Mouse (Mus musculus) forebrain, embryonic 16.5 days (tissue): ENCODE measurements at regions not wholly inside any gene's neighbourhood (a gene's known extent, or its start where the extent isn't known, plus 50 kb on each side); places are given as distances from the start of the nearest gene placed in this dataset.

Experiments used
- ATAC-seq: fragments of 200-750 bp; cut with Nextera tagmentation; 2 replicates; pipeline ENCODE4 v1.8.0; 2017; ENCODE audit warnings: mild to moderate bottlenecking, moderate library complexity
- H3K27ac ChIP-seq: fragments of 300-500 bp; sonication (generic); 2 replicates; pipeline ENCODE4 v1.5.1; 2014; ENCODE audit warnings: low read length, control low read depth
- H3K27me3 ChIP-seq: fragments of 300-500 bp; sonication (generic); replicated peaks from 2 replicates; pipeline ENCODE4 v1.6.1; 2014; ENCODE audit warnings: low read length; ENCODE audit not compliant: control insufficient read depth, insufficient read depth
- H3K36me3 ChIP-seq: fragments of 300-500 bp; sonication (generic); 2 replicates; pipeline ENCODE4 v1.6.1; 2014; ENCODE audit not compliant: control insufficient read depth, insufficient read depth
- H3K4me1 ChIP-seq: fragments of 300-500 bp; sonication (generic); replicated peaks from 2 replicates; pipeline ENCODE4 v1.6.1; 2014; ENCODE audit warnings: low read length; ENCODE audit not compliant: control insufficient read depth, insufficient read depth
- H3K4me2 ChIP-seq: fragments of 300-500 bp; sonication (generic); 2 replicates; pipeline ENCODE4 v1.6.1; 2014; ENCODE audit warnings: mild to moderate bottlenecking, low read length, control low read depth
- H3K4me3 ChIP-seq: fragments of 300-500 bp; sonication (generic); replicated peaks from 2 replicates; pipeline ENCODE4 v1.5.1; 2014; ENCODE audit warnings: mild to moderate bottlenecking, low read length, control low read depth
- H3K9ac ChIP-seq: fragments of 300-500 bp; sonication (generic); replicated peaks from 2 replicates; pipeline ENCODE4 v1.6.1; 2014; ENCODE audit warnings: low read depth, low read length, control low read depth
- H3K9me3 ChIP-seq: fragments of 300-500 bp; sonication (generic); 2 replicates; pipeline ENCODE4 v1.6.1; 2016; ENCODE audit warnings: low read length; ENCODE audit not compliant: control insufficient read depth
- WGBS: fragments of 180-500 bp; shearing (Covaris S2); extraction: QIAGEN DNeasy Blood & Tissue Kit; methylation state at CpG from one replicate; pipeline ENCODE4 v1.1.7; 2014; 5-methylcytosine and 5-hydroxymethylcytosine counted together

DNA sequence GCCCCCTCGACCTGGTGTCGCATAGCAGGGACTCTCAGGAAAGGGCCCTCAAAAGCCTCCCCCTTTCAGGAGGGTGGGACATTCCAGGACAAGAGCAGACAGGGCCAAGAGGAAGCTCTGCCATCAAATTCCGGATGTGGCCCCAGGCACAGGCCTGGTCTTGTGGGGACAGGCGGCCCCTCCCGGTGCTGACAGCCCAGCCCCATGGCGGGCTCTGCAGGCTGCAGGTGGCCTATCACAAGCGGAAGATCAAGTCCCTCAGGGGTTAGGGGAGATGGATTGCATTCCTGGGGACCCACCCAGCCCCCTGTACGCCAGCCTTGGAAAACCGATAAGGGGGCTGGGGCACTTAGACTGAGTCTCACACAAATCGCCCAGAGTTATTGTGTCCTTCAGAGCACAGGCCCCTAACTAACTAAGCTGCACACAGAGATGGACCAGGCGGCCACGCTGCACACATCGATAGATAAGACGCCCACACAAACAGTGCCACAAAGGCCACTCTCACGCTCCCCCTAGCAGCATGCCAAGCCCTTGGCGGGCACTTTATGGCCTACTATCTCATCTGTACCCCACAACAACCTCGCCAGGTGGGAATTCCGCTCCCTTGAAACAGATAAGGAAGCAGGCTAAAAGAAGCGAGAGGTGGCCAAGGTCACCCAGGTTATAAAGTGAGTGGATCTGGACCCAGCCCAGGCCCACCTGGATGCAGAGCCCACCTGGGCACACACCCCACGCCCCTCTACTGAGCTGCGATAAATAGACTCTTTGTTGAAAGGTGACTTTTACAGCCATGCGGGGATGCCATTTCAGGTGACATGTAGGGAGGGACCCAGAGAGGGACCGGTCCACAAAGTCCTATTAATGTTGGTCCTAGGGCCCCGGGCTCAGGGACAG lies 55.5 kb downstream of the Gm5294 start:
- Histone ChIP-seq H3K27me3 (no peaks in the 10 kb centered on the region), H3K4me1 (no peaks in the 10 kb centered on the region), H3K9ac (no peak overlapping the region), H3K36me3 (no peaks in the 10 kb centered on the region), H3K4me3 (no peak overlapping the region), H3K9me3 (no peaks in the 10 kb centered on the region), H3K27ac (no peak overlapping the region), H3K4me2 (no peak overlapping the region)
- 84% methylated on average over 24 of the region's 24 CpGs for WGBS
- ATAC-seq: no peak

- no peaks in the 10 kb centered on the region for H3K36me3 ChIP-seq
- no peak for ATAC-seq
- H3K4me1 ChIP-seq: peaks cover 3% of the 10 kb centered on the region; the same call in 1 of the 2 replicates
- no peak overlapping the region for H3K9ac ChIP-seq
- no peaks in the 10 kb centered on the region for H3K27me3 ChIP-seq
- no peak overlapping the region for H3K4me2 ChIP-seq
- no peaks in the 10 kb centered on the region for H3K9me3 ChIP-seq
- WGBS: 39% methylated on average over 9 of the region's 9 CpGs
- H3K27ac ChIP-seq: no peak overlapping the region
- no peak overlapping the region for H3K4me3 ChIP-seq
Measured at GRCm38 (mm10) chr5:138881649-138882226, 61.9 kb downstream of the Gm5294 start.

- no peak overlapping the region for H3K4me2 ChIP-seq
- H3K36me3 ChIP-seq: no peaks in the 10 kb centered on the region
- ATAC-seq: no peak
- no peak overlapping the region for H3K9ac ChIP-seq
- peaks cover 3% of the 10 kb centered on the region; the same call in 1 of the 2 replicates for H3K4me1 ChIP-seq
- H3K4me3 ChIP-seq: no peak overlapping the region
- no peak overlapping the region for H3K27ac ChIP-seq
- 76% methylated on average over 9 of the region's 9 CpGs for WGBS
- H3K27me3 ChIP-seq: no peaks in the 10 kb centered on the region
- no peaks in the 10 kb centered on the region for H3K9me3 ChIP-seq
Measured at GRCm38 (mm10) chr5:138883573-138883972, 63.7 kb downstream of the Gm5294 start.

- Histone ChIP-seq H3K4me3 (no peak overlapping the region), H3K9ac (no peak overlapping the region), H3K27ac (no peak overlapping the region), H3K9me3 (no peaks in the 10 kb centered on the region), H3K36me3 (no peaks in the 10 kb centered on the region), H3K27me3 (no peaks in the 10 kb centered on the region), H3K4me1 (peaks cover 3% of the 10 kb centered on the region; the same call in 1 of the 2 replicates), H3K4me2 (no peak overlapping the region)
- ATAC-seq: no peak
- 76% methylated on average over 3 of the region's 3 CpGs for WGBS
Measured at GRCm38 (mm10) chr5:138885905-138886304, 66.0 kb downstream of the Gm5294 start.

DNA sequence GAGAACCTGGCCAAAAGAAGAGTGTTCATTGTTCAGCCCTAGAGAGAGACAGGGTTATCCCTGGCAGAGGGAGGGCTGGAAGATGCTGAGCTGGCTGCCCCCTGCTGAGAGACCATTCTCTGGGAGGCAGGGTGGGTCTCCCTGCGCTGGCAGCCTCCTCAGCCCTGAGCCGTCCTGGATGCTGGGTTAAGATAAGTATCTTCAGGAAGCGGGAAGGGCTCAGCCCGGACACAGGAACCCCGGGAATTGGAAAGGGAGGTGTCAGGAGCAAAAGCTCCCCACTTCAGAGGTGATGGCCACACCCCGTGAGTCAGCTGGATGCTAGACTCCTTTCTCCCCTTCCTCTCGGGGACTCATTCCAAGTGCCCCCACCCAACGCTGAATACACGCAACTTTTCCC lies 68.9 kb downstream of the Gm5294 start:
- WGBS: 67% methylated on average over 9 of the region's 9 CpGs
- no peak overlapping the region for H3K27ac ChIP-seq
- H3K4me3 ChIP-seq: no peak overlapping the region

GRCm38 (mm10) chr5:138889760-138890159 lies 69.9 kb downstream of the Gm5294 start:
- ATAC-seq: no peak

More for the DNA sequence above, 68.9 kb downstream of the Gm5294 start:
- Histone ChIP-seq H3K9ac (no peak overlapping the region), H3K27me3 (no peaks in the 10 kb centered on the region), H3K36me3 (no peaks in the 10 kb centered on the region), H3K4me2 (no peak overlapping the region), H3K4me1 (no peaks in the 10 kb centered on the region), H3K9me3 (no peaks in the 10 kb centered on the region)
- no peak for ATAC-seq

DNA sequence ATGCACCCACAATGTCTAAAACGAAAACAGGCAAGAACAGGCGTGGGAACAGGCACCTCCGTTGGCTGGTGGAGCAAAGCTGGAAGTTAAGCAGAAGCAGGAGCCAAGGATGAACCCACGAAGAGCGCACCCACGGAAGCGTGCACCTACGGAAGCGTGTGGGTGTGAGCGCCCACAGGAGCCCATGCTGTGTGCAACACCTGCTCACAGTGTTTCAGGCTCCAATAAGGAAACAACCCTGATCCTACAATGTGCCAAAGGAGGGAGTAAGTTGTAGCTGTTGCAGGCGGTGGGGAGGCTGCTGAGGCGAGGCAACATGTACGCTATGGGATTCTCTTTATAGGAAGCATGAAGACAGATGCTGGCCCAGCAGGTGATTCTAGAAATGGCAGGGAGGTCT lies 74.6 kb downstream of the Gm5294 start:
- H3K4me1 ChIP-seq: no peaks in the 10 kb centered on the region
- 88% methylated on average over 13 of the region's 13 CpGs for WGBS
- no peaks in the 10 kb centered on the region for H3K36me3 ChIP-seq
- H3K27ac ChIP-seq: no peak overlapping the region
- H3K4me2 ChIP-seq: no peak overlapping the region
- H3K27me3 ChIP-seq: no peaks in the 10 kb centered on the region
- H3K4me3 ChIP-seq: no peak overlapping the region
- H3K9ac ChIP-seq: no peak overlapping the region
- no peaks in the 10 kb centered on the region for H3K9me3 ChIP-seq
- ATAC-seq: no peak

More at GRCm38 (mm10) chr5:138889760-138890159, 69.9 kb downstream of the Gm5294 start:
- H3K4me2 ChIP-seq: no peak overlapping the region
- no peaks in the 10 kb centered on the region for H3K4me1 ChIP-seq
- H3K36me3 ChIP-seq: no peaks in the 10 kb centered on the region
- H3K9me3 ChIP-seq: no peaks in the 10 kb centered on the region
- H3K27me3 ChIP-seq: no peaks in the 10 kb centered on the region
- no peak overlapping the region for H3K4me3 ChIP-seq
- 78% methylated on average over 5 of the region's 5 CpGs for WGBS
- H3K27ac ChIP-seq: no peak overlapping the region
- no peak overlapping the region for H3K9ac ChIP-seq

DNA sequence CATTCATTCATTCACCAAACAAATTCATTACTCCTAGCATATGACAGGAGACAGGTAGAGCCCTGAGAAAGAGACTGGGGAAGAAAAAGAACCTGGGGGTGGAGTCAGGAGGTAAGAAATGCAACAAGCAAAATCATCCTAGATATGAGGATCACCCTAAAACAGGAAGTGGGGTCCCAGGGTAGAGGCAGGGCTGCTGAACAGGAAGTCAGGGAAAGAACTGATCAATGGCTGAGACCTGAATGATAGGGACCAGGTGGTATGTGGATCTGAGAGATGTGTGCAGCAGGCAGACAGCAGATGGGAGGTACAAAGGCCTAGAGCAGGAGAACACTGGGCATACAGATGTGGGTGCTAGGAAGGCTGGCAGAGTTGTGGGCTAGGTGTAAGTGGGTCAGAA lies 77.4 kb downstream of the Gm5294 start:
- ATAC-seq: no peak

DNA sequence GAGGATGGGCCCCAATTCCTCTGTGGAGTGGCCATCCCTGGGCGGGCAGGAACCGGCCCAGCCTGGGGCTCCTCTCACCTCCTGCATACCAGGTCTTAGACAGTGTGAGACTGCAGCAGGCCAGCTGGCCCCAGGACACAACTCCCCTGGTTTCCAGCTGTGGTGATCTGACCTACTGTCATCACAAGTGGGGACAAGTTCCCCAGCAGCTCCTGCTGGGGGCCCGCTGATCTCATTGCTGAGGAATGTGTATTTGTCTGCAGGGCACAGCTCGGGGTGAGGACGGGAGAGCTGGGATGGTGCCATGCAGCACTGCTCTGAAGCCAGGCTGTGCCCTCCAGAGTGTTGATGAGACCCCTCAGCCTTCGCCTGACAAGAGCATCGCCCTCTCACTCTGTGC lies 78.6 kb downstream of the Gm5294 start:
- no peak overlapping the region for H3K4me2 ChIP-seq
- H3K4me3 ChIP-seq: no peak overlapping the region
- no peaks in the 10 kb centered on the region for H3K9me3 ChIP-seq
- 53% methylated on average over 7 of the region's 7 CpGs for WGBS
- H3K36me3 ChIP-seq: no peaks in the 10 kb centered on the region
- H3K4me1 ChIP-seq: no peaks in the 10 kb centered on the region
- no peak for ATAC-seq
- H3K27ac ChIP-seq: no peak overlapping the region
- H3K9ac ChIP-seq: no peak overlapping the region
- H3K27me3 ChIP-seq: no peaks in the 10 kb centered on the region

More for the DNA sequence above, 77.4 kb downstream of the Gm5294 start:
- Histone ChIP-seq H3K4me2 (no peak overlapping the region), H3K9me3 (no peaks in the 10 kb centered on the region), H3K9ac (no peak overlapping the region), H3K36me3 (no peaks in the 10 kb centered on the region), H3K4me3 (no peak overlapping the region), H3K4me1 (no peaks in the 10 kb centered on the region), H3K27ac (no peak overlapping the region), H3K27me3 (no peaks in the 10 kb centered on the region)
